Mouse (Mus musculus) lung, embryonic 14.5 days (tissue): ENCODE measurements around the gene Cnot10. TPM values are rescaled to one million over a fixed set of nuclear protein-coding genes. Genes with fewer than 3 reads are reported as not detected.

Experiments used
- ATAC-seq: fragments of 200-750 bp; cut with Nextera tagmentation; 2 replicates; pipeline ENCODE4 v1.8.0; 2017; ENCODE audit warnings: mild to moderate bottlenecking, moderate TSS enrichment, moderate library complexity; ENCODE audit not compliant: insufficient read depth
- DNase-seq: peaks from one replicate; pipeline ENCODE4 v3.0.0-alpha.2; 2015
- H3K27ac ChIP-seq: fragments of 300-500 bp; sonication (generic); 2 replicates; pipeline ENCODE4 v1.5.1; 2014; ENCODE audit warnings: low read depth, mild to moderate bottlenecking, moderate library complexity
- H3K27me3 ChIP-seq: fragments of 300-500 bp; sonication (generic); 2 replicates; pipeline ENCODE4 v1.6.1; 2014; ENCODE audit warnings: low read length, control low read depth; ENCODE audit not compliant: insufficient read depth
- H3K36me3 ChIP-seq: fragments of 300-500 bp; sonication (generic); 2 replicates; pipeline ENCODE4 v1.6.1; 2014; ENCODE audit warnings: control low read depth; ENCODE audit not compliant: insufficient read depth
- H3K4me1 ChIP-seq: fragments of 300-500 bp; sonication (generic); 2 replicates; pipeline ENCODE4 v1.6.1; 2014; ENCODE audit warnings: antibody characterized with exemption, control low read depth; ENCODE audit not compliant: insufficient read depth
- H3K4me2 ChIP-seq: fragments of 300-500 bp; sonication (generic); 2 replicates; pipeline ENCODE4 v1.6.1; 2014; ENCODE audit warnings: mild to moderate bottlenecking
- H3K4me3 ChIP-seq: fragments of 300-500 bp; sonication (generic); 2 replicates; pipeline ENCODE4 v1.5.1; 2014; ENCODE audit warnings: low read depth, low read length
- H3K9ac ChIP-seq: fragments of 300-500 bp; sonication (generic); 2 replicates; pipeline ENCODE4 v1.6.1; 2014
- H3K9me3 ChIP-seq: fragments of 300-500 bp; sonication (generic); 2 replicates; pipeline ENCODE4 v1.6.1; 2016; ENCODE audit warnings: low read depth, low read length, control low read depth
- CTCF ChIP-seq: IDR thresholded peaks from 2 replicates; pipeline ENCODE4 v1.5.1; 2016; ENCODE audit warnings: antibody characterized with exemption, low read depth
- WGBS: fragments of 180-500 bp; shearing (Covaris S2); extraction: QIAGEN DNeasy Blood & Tissue Kit; methylation state at CpG from one replicate; pipeline ENCODE4 v1.1.7; 2014; 5-methylcytosine and 5-hydroxymethylcytosine counted together
- polyA plus RNA-seq: library from polyadenylated mRNA; unstranded; fragments of >200 nt; fragmentation: Nextera tagmentation; extraction: Ambion mirVana; gene quantifications from 2 replicates; pipeline ENCODE4 v1.2.1, GENCODE M21; 2014

Cnot10 gene
- polyA plus RNA-seq, 1 experiment from 2014 or later, result 66.6 TPM

DNA sequence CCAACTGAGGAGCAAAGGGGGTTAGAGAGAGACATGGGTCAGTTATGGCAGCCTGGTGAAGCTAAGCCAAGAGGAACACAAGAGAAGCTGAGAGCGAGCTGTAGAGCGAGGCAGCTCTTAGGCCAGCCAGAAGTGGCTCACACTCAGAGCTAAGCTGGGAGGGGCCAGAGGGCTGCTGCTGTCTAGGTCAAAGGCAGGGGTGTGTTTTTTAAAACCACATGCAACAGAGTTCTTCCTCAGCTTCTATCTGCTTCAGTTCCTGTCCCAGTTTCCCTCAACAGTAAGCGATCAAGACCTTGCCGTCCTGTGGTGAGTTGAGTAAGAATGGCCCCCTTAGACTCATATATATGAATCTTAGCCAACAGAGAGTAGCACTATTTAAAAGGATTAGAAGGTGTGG lies 27.0 kb downstream of the Cnot10 start:
- Histone ChIP-seq H3K4me3 (no peak overlapping the region), H3K4me1 (no peaks in the 10 kb centered on the region), H3K9ac (no peak overlapping the region), H3K4me2 (no peak overlapping the region), H3K27me3 (no peaks in the 10 kb centered on the region), H3K9me3 (no peaks in the 10 kb centered on the region), H3K27ac (no peak overlapping the region), H3K36me3 (peaks cover 80% of the 10 kb centered on the region)
- TF ChIP-seq CTCF, result no peak
- ATAC-seq (no peak), DNase-seq (no peak)
- WGBS, result 93% methylated on average over 4 of the region's 4 CpGs

GRCm38 (mm10) chr9:114612566-114612965 lies 27.4 kb downstream of the Cnot10 start:
- Histone ChIP-seq H3K27ac (no peak overlapping the region), H3K4me1 (no peaks in the 10 kb centered on the region), H3K4me3 (no peak overlapping the region), H3K9me3 (no peaks in the 10 kb centered on the region), H3K4me2 (no peak overlapping the region), H3K36me3 (peaks cover 80% of the 10 kb centered on the region), H3K27me3 (no peaks in the 10 kb centered on the region), H3K9ac (no peak overlapping the region)
- 86% methylated on average over 4 of the region's 4 CpGs for WGBS
- no peak for TF ChIP-seq CTCF
- no peak for ATAC-seq
- no peak for DNase-seq

DNA sequence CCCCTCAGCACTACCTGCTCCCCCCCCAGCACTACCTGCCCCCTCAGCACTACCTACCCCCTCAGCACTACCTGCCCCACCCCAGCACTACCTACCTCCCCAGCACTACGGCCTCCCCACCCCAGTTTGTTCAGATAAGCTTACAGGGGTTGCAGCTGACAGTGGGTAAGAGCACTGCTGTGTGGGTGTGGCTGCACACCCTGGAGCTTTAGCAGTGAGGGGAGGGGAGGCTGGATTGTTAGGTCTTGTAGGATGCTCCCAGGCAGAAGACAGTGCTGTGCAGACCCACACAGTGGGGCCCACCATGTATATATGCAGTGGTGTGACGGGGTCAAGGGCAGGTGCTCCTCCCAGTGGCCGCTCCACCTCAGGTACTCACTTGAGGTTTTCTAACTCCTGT lies 29.7 kb downstream of the Cnot10 start:
- no peak for DNase-seq
- no peak for ATAC-seq
- H3K4me1 ChIP-seq, result no peaks in the 10 kb centered on the region
- H3K27me3 ChIP-seq, result no peaks in the 10 kb centered on the region
- H3K4me3 ChIP-seq, result no peak overlapping the region
- WGBS, result 94% methylated on average over 3 of the region's 3 CpGs
- H3K36me3 ChIP-seq, result peaks cover 82% of the 10 kb centered on the region
- TF ChIP-seq CTCF, result no peak
- H3K9me3 ChIP-seq, result no peaks in the 10 kb centered on the region
- no peak overlapping the region for H3K9ac ChIP-seq
- no peak overlapping the region for H3K27ac ChIP-seq
- no peak overlapping the region for H3K4me2 ChIP-seq

- WGBS, result 64% methylated on average over 12 of the region's 12 CpGs
- H3K4me2 ChIP-seq, result no peak overlapping the region
- H3K9me3 ChIP-seq, result no peaks in the 10 kb centered on the region
- ATAC-seq (no peak), DNase-seq (no peak)
- no peak overlapping the region for H3K4me3 ChIP-seq
- no peak for TF ChIP-seq CTCF
- no peak overlapping the region for H3K27ac ChIP-seq
- H3K9ac ChIP-seq, result no peak overlapping the region
- H3K36me3 ChIP-seq, result peaks cover 62% of the 10 kb centered on the region
- no peaks in the 10 kb centered on the region for H3K27me3 ChIP-seq
- H3K4me1 ChIP-seq, result no peaks in the 10 kb centered on the region
These were observed 36.0 kb downstream of the Cnot10 start for GRCm38 (mm10) chr9:114603876-114604540.

- Histone ChIP-seq H3K27ac (no peak overlapping the region), H3K4me3 (no peak overlapping the region), H3K9ac (no peak overlapping the region), H3K9me3 (no peaks in the 10 kb centered on the region), H3K4me2 (no peak overlapping the region), H3K36me3 (peaks cover 67% of the 10 kb centered on the region), H3K27me3 (no peaks in the 10 kb centered on the region), H3K4me1 (no peaks in the 10 kb centered on the region)
- DNase-seq, result no peak
- no peak for TF ChIP-seq CTCF
- 73% methylated on average over 1 of the region's 1 CpGs for WGBS
- no peak for ATAC-seq
These were observed 38.9 kb downstream of the Cnot10 start for GRCm38 (mm10) chr9:114601096-114601495.

GRCm38 (mm10) chr9:114585017-114585345 lies 55.0 kb downstream of the Cnot10 start:
- H3K4me2 ChIP-seq, result peak overlapping the region; percentile 87
- H3K27ac ChIP-seq, result no peak overlapping the region
- H3K9ac ChIP-seq, result no peak overlapping the region
- WGBS, result 43% methylated on average over 5 of the region's 5 CpGs
- ATAC-seq (no peak), DNase-seq (peak; percentile 28)
- H3K4me3 ChIP-seq, result 0 out of 2 replicates have a peak overlapping the region, but pooled peaks have one; percentile 44
- peak; percentile 42 for TF ChIP-seq CTCF
- H3K4me1 ChIP-seq, result no peaks in the 10 kb centered on the region
- H3K36me3 ChIP-seq, result peaks cover 33% of the 10 kb centered on the region
- H3K27me3 ChIP-seq, result no peaks in the 10 kb centered on the region
- H3K9me3 ChIP-seq, result no peaks in the 10 kb centered on the region

DNA sequence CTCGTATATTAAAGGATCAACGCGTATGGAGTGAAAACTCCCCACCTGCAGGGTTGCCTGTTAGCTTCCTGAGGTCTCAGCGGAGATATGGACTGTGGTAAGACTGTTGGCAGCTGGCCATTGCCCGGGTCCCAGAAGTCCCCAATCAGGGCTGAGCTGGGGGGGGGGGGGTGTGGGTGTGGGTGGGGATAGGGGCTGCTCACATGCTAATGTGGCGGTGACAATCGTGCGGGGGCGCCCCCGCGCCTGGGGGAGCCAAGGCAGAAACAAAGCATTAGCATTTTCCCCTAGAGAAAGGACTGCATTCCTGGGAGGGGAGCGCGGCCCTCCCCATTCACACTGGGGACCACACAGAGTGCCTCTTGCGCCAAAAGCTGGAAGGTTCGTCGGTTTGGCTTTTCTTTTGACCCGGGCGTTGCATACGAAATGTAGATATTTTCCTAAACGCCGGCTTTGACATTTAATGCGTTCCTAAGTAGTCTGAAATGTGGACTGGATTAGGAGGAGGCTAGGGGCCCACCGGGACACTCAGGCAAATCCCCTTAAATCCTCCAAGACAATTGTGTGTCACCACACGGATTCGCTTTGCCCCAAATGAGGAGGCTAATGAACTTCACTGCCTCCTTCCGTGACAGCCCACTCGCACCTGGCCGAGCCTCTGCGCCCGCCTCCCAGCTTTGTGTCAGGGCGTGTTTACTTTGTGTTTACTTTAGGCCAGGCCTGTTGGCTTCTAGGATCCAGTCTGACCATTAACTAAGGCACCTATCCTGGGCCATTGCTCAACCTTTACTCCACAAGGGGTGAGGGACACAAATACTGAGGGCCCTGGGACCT lies 55.6 kb downstream of the Cnot10 start:
- no peaks in the 10 kb centered on the region for H3K9me3 ChIP-seq
- 5% methylated on average over 31 of the region's 31 CpGs for WGBS
- peak; percentile 75 for DNase-seq
- peak overlapping the region; percentile 58 for H3K9ac ChIP-seq
- no peaks in the 10 kb centered on the region for H3K27me3 ChIP-seq
- TF ChIP-seq CTCF, result no peak
- peaks cover 27% of the 10 kb centered on the region for H3K36me3 ChIP-seq
- H3K4me2 ChIP-seq, result peak overlapping the region; percentile 87
- H3K27ac ChIP-seq, result peak overlapping the region; percentile 86
- peak overlapping the region; percentile 44 for H3K4me3 ChIP-seq
- H3K4me1 ChIP-seq, result no peaks in the 10 kb centered on the region
- peak; percentile 73 for ATAC-seq
